Mouse (Mus musculus) neural tube, embryonic 11.5 days (tissue): ENCODE measurements at regions not wholly inside any gene's neighbourhood (a gene's known extent, or its start where the extent isn't known, plus 50 kb on each side); places are given as distances from the start of the nearest gene placed in this dataset. TPM values are rescaled to one million over a fixed set of nuclear protein-coding genes. Genes with fewer than 3 reads are reported as not detected.

Experiments
- ATAC-seq: fragments of 200-750 bp; cut with Nextera tagmentation; 2 replicates; pipeline ENCODE4 v1.8.0; 2017; ENCODE audit warnings: moderate number of reproducible peaks, mild to moderate bottlenecking, moderate TSS enrichment, moderate library complexity; ENCODE audit not compliant: insufficient read depth, low FRiP score, low TSS enrichment
- DNase-seq: peaks from one replicate; pipeline ENCODE4 v3.0.0-alpha.2; 2015; ENCODE audit warnings: low spot score
- H3K27ac ChIP-seq: fragments of 300-500 bp; sonication (generic); 2 replicates; pipeline ENCODE4 v1.5.1; 2014; ENCODE audit warnings: low read depth, mild to moderate bottlenecking, low read length
- H3K27me3 ChIP-seq: fragments of 300-500 bp; sonication (generic); 2 replicates; pipeline ENCODE4 v1.6.1; 2014; ENCODE audit warnings: mild to moderate bottlenecking, low read length, mixed read lengths; ENCODE audit not compliant: control insufficient read depth, insufficient read depth
- H3K36me3 ChIP-seq: fragments of 300-500 bp; sonication (generic); 2 replicates; pipeline ENCODE4 v1.6.1; 2014; ENCODE audit warnings: mild to moderate bottlenecking, low read length, moderate library complexity, mixed read lengths; ENCODE audit not compliant: control insufficient read depth, insufficient read depth
- H3K4me1 ChIP-seq: fragments of 300-500 bp; sonication (generic); 2 replicates; pipeline ENCODE4 v1.6.1; 2014; ENCODE audit warnings: low read length, mixed read lengths; ENCODE audit not compliant: control insufficient read depth, insufficient read depth
- H3K4me2 ChIP-seq: fragments of 300-500 bp; sonication (generic); 2 replicates; pipeline ENCODE4 v1.6.1; 2014; ENCODE audit warnings: low read depth, mild to moderate bottlenecking, moderate library complexity
- H3K4me3 ChIP-seq: fragments of 300-500 bp; sonication (generic); 2 replicates; pipeline ENCODE4 v1.5.1; 2014; ENCODE audit warnings: low read depth, low read length
- H3K9ac ChIP-seq: fragments of 300-500 bp; sonication (generic); 2 replicates; pipeline ENCODE4 v1.6.1; 2014; ENCODE audit warnings: mild to moderate bottlenecking, low read length
- H3K9me3 ChIP-seq: fragments of 300-500 bp; sonication (generic); 2 replicates; pipeline ENCODE4 v1.6.1; 2016; ENCODE audit warnings: low read length; ENCODE audit not compliant: control insufficient read depth
- WGBS: fragments of 180-500 bp; shearing (Covaris S2); extraction: QIAGEN DNeasy Blood & Tissue Kit; methylation state at CpG from one replicate; pipeline ENCODE4 v1.1.7; 2014; 5-methylcytosine and 5-hydroxymethylcytosine counted together
- microRNA-seq: library from miRNA; unstranded; fragments of <30 nt; microRNA quantifications from one replicate; pipeline ENCODE4, GENCODE M21; 2016

GRCm38 (mm10) chr4:33867126-33867525, 57.3 kb upstream of the Cnr1 start:
- H3K9ac ChIP-seq = no peak overlapping the region
- H3K36me3 ChIP-seq = no peaks in the 10 kb centered on the region
- H3K9me3 ChIP-seq = no peaks in the 10 kb centered on the region
- 88% methylated on average over 2 of the region's 2 CpGs for WGBS
- H3K4me1 ChIP-seq = no peaks in the 10 kb centered on the region
- no peaks in the 10 kb centered on the region for H3K27me3 ChIP-seq
- ATAC-seq (no peak), DNase-seq (no peak)
- H3K4me2 ChIP-seq = no peak overlapping the region
- no peak overlapping the region for H3K27ac ChIP-seq
- H3K4me3 ChIP-seq = no peak overlapping the region

- DNase-seq = no peak
- 39% methylated on average over 5 of the region's 5 CpGs for WGBS
- H3K9me3 ChIP-seq = no peaks in the 10 kb centered on the region
- H3K9ac ChIP-seq = no peak overlapping the region
- H3K36me3 ChIP-seq = no peaks in the 10 kb centered on the region
- H3K27me3 ChIP-seq = no peaks in the 10 kb centered on the region
- no peak for ATAC-seq
- no peak overlapping the region for H3K4me3 ChIP-seq
- H3K4me2 ChIP-seq = no peak overlapping the region
- no peak overlapping the region for H3K27ac ChIP-seq
- no peaks in the 10 kb centered on the region for H3K4me1 ChIP-seq
Observed at GRCm38 (mm10) chr4:33869317-33869716, 55.1 kb upstream of the Cnr1 start.

Small RNAs in the stretch of these regions (microRNA-seq; reads per million reads assigned to microRNA genes)
- not detected for gene Gm23304
